Mouse (Mus musculus) testis, adult 2 months (tissue): ENCODE data around the gene Sost. TPM values are rescaled to one million over a fixed set of nuclear protein-coding genes. Genes with fewer than 3 reads are reported as not detected.

Source experiments
- H3K27ac ChIP-seq: fragments of 200-500 bp; 2 replicates; pipeline ENCODE4 v1.5.1; 2012; ENCODE audit warnings: low read depth, low read length; ENCODE audit not compliant: control insufficient read depth, insufficient read depth
- H3K27me3 ChIP-seq: fragments of 200-500 bp; 2 replicates; pipeline ENCODE4 v1.6.1; 2012; ENCODE audit warnings: mild to moderate bottlenecking, low read length, moderate library complexity; ENCODE audit not compliant: control insufficient read depth, insufficient read depth
- H3K36me3 ChIP-seq: fragments of 200-500 bp; 2 replicates; pipeline ENCODE4 v1.6.1; 2012; ENCODE audit warnings: mild to moderate bottlenecking, low read length; ENCODE audit not compliant: control insufficient read depth, insufficient read depth
- H3K4me1 ChIP-seq: fragments of 200-500 bp; 2 replicates; pipeline ENCODE4 v1.6.1; 2012; ENCODE audit warnings: low read length; ENCODE audit not compliant: control insufficient read depth, insufficient read depth
- H3K4me3 ChIP-seq: fragments of 200-500 bp; 2 replicates; pipeline ENCODE4 v1.5.1; 2012; ENCODE audit warnings: low read depth, mild to moderate bottlenecking, low read length, moderate library complexity, mixed read lengths; ENCODE audit not compliant: control insufficient read depth
- CTCF ChIP-seq: fragments of 200-500 bp; IDR thresholded peaks from 2 replicates; pipeline ENCODE4 v1.5.1; 2012; ENCODE audit warnings: low read depth, mild to moderate bottlenecking, inconsistent platforms, low read length, moderate library complexity; ENCODE audit not compliant: control insufficient read depth, insufficient read depth, insufficient replicate concordance
- POLR2A ChIP-seq: fragments of 200-500 bp; IDR thresholded peaks from 2 replicates; pipeline ENCODE4 v1.6.1; 2012; ENCODE audit warnings: low read depth, mild to moderate bottlenecking, inconsistent platforms, low read length, moderate library complexity; ENCODE audit not compliant: control insufficient read depth
- polyA plus RNA-seq: library from polyadenylated mRNA; depleted of rRNA; stranded (reverse); fragments of >200 nt; gene quantifications from 2 replicates; pipeline ENCODE4 v1.2.3, GENCODE M21; 2012

Sost gene
- polyA plus RNA-seq, 1 experiment, result 2.4 TPM

DNA sequence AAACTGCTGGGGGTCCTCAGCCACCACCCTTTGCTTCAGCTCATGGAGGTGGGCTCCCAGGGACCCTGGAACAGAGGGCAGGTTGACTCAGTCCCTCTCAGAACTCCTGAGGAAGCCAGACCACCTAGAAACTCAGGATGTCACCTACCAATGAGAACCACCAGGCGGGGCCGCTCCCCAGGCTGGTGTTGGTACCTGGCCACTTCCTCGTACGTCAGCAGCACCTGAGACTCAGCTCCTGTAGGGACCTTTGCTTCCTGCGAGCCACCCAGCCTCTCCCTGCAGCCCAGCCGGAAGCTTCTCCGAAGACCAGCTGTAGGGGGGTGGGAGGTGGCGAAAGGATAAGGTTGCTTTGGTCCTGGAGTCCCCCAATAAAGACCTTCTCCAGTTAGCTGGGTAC lies 41.6 kb upstream of the Sost start:
- Histone ChIP-seq H3K4me3 (no peak overlapping the region), H3K27me3 (no peaks in the 10 kb centered on the region), H3K27ac (no peak overlapping the region), H3K36me3 (no peaks in the 10 kb centered on the region), H3K4me1 (no peaks in the 10 kb centered on the region)
- TF ChIP-seq CTCF (no peak), POLR2A (no peak)

DNA sequence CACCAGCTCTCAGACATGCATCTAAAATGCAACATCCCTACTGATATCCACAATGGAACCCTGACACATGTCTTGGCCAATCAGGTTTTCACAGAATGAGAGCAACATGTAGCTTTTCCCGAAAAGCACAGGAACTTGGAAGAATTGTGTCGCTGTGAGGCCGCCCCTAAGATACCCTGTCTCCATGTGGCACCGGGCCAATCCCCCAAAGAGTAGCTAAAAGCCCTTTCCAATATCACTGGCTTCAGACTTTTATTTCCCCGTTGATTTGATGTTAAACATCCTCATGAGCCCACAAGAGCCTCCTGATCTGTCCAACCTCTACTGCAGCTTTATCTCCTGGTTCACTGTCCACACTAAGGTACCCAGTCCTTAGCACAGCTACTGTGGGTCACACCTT lies 39.9 kb upstream of the Sost start:
- Histone ChIP-seq H3K4me3 (no peak overlapping the region), H3K27me3 (no peaks in the 10 kb centered on the region), H3K4me1 (no peaks in the 10 kb centered on the region), H3K36me3 (no peaks in the 10 kb centered on the region), H3K27ac (no peak overlapping the region)
- TF ChIP-seq CTCF, result no peak
- no peak for TF ChIP-seq POLR2A

DNA sequence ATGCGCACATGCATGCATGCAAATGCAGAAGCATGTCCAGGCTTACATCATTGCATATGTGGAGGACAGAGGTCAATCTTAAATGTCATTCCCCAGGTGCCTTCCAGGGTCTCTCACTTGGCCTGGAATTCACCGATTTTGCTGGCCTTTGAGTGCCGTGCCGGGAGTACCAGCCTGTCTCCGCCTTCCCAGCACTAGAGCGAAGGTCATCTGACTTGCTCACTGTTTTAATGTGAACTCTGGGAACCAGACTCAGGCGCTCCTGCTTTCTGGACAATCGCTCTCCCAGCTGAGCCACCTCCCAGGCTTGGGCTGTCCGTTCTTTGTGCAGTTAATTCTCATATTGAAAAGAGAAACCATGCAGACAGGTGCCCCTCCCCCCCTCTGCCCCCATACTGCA lies 39.5 kb upstream of the Sost start:
- Histone ChIP-seq H3K27me3 (no peaks in the 10 kb centered on the region), H3K27ac (no peak overlapping the region), H3K4me1 (no peaks in the 10 kb centered on the region), H3K4me3 (no peak overlapping the region), H3K36me3 (no peaks in the 10 kb centered on the region)
- no peak for TF ChIP-seq POLR2A
- TF ChIP-seq CTCF, result no peak

DNA sequence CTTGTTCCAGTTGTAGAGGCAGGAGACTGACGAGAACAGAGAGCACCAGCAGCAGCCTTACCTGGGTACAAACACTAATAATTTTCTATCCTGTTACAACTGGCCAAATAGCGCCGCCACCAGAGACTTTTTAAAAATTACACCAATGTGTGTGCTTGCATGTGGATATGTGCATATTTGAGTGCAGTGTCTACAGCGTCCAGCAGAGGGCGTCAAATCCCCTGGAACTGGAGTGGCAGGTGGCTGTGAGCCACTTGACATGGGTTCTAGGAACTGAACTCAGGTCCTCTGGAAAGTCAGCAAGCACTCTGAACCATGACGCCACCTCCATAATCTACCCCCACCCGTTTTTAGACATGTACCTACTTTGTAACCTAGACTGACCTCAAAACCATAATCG lies 37.4 kb upstream of the Sost start:
- TF ChIP-seq POLR2A (no peak), CTCF (peak; percentile 82; the same call in 1 of the 2 replicates)
- no peaks in the 10 kb centered on the region for H3K4me1 ChIP-seq
- no peaks in the 10 kb centered on the region for H3K36me3 ChIP-seq
- H3K27ac ChIP-seq, result no peak overlapping the region
- H3K27me3 ChIP-seq, result no peaks in the 10 kb centered on the region
- H3K4me3 ChIP-seq, result no peak overlapping the region

DNA sequence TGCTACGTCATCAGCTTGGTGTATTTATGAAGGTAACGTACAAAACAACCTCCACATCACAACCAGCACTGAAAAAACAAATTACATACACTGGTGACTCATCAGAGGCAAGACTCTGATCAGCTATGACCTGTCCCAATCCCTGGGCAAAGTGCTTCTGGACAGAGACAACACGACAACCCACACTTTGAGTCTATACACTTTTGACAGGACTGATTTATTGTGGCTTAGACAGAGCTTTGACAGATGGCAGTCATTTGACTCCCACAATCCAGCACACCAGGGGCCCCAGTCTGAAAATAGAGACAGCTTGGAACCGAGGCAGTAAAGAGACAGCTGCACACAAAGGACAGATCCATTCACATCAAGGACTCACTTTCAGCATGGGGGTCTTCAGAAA lies 32.7 kb upstream of the Sost start:
- Histone ChIP-seq H3K4me1 (no peaks in the 10 kb centered on the region), H3K36me3 (no peaks in the 10 kb centered on the region), H3K27me3 (no peaks in the 10 kb centered on the region), H3K4me3 (no peak overlapping the region), H3K27ac (no peak overlapping the region)
- no peak for TF ChIP-seq CTCF
- no peak for TF ChIP-seq POLR2A

DNA sequence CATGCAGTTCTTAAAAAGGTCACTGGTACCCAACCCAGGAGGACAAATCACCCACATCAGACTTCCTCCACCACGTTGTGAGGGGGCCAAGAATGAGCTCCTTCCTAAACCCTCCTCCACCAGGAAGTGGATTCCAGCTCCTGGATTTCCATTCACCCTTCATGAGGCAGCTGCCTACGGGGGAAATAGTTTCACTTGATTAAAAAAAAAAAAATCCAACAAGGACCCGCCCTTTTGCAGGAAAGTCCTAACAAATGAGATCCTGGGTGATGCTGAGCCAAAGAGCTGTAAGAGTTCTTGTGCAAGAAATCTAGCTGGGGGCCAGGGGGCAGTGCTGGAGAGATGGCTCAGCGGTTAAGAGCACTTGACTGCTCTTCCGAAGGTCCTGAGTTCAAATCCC lies 31.4 kb upstream of the Sost start:
- no peak overlapping the region for H3K27ac ChIP-seq
- H3K4me1 ChIP-seq, result no peaks in the 10 kb centered on the region
- TF ChIP-seq POLR2A (no peak), CTCF (no peak)
- H3K27me3 ChIP-seq, result no peaks in the 10 kb centered on the region
- no peaks in the 10 kb centered on the region for H3K36me3 ChIP-seq
- H3K4me3 ChIP-seq, result no peak overlapping the region

DNA sequence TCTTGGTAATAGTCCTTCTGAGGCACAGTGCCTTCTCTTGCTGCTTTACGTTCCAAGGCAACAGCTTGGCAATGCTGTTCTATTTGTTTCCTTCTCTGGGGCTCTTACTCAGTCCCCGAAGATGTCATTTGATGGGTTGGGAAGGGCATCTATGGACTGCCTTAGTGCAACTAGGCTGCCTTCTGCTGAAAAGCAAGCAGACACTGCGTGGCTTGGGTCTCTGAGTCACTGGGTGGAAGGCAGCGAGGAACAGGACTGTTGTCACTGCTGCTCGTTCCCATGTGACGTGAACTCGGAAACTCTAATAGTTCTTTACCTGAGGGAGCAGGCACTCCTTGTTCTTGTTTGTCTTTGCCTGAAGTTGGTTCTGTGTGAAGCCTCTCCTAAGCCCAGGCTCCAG lies 29.1 kb upstream of the Sost start:
- H3K36me3 ChIP-seq, result no peaks in the 10 kb centered on the region
- TF ChIP-seq CTCF, result no peak
- no peak for TF ChIP-seq POLR2A
- no peaks in the 10 kb centered on the region for H3K4me1 ChIP-seq
- no peaks in the 10 kb centered on the region for H3K27me3 ChIP-seq
- no peak overlapping the region for H3K4me3 ChIP-seq
- no peak overlapping the region for H3K27ac ChIP-seq

DNA sequence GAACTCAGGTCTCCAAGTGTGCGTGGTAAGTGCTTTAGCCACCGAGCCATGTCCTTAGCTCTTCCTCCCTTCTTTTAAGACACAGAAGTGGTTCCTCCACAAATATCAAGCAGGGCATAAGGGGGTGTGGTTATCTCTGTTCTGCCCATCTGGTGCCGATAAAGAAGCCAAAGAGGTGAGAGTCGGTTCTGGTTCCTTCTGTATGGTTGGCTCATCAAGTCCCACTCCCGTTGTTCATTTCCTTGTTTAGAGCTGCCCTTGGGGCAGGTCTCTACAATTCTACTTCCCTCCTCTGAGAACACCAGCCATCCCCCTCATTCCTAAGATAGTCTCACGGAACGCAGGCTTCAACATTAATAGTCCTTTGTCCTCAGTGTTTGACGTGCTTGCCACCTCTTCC lies 27.3 kb upstream of the Sost start:
- no peaks in the 10 kb centered on the region for H3K36me3 ChIP-seq
- TF ChIP-seq CTCF (no peak), POLR2A (no peak)
- no peaks in the 10 kb centered on the region for H3K27me3 ChIP-seq
- H3K4me1 ChIP-seq, result no peaks in the 10 kb centered on the region
- H3K27ac ChIP-seq, result peak overlapping the region; percentile 55; the same call in 1 of the 2 replicates
- H3K4me3 ChIP-seq, result no peak overlapping the region
